25 mouse cellular contexts compared by ENCODE assay signal in genomic region chr9:106208181-106208580, GRCm38 (mm10). TPM values are rescaled to one million over a fixed set of nuclear protein-coding genes. Genes with fewer than 3 reads are reported as not detected.
DNase-seq lines count a peak whose midpoint lies in the region; ATAC-seq and TF ChIP-seq lines count a peak whose summit lies in the region.
"Had no signal": no experiment of that assay in that cellular context is flagged by ENCODE, and none has a peak within 500 bp of the region (broad histone marks: within the 10 kb centered on the region; RNA-seq: fewer than 3 reads in every experiment).

No protein-coding gene starts in this region.

- no peaks in the 10 kb centered on the region for H3K9me3 ChIP-seq in heart, embryonic 12.5 days (replicated peaks)
- H3K9me3 ChIP-seq: embryonic facial prominence, embryonic 15.5 days; liver, embryonic 15.5 days; lung, embryonic 15.5 days had no signal

- intact Hi-C loops in gastrocnemius, adult 2 months (cut with DNase I): no loop called here
- intact Hi-C loops in heart, postnatal 10 days (cut with DNase I): no loop called here

- 90% methylated on average over 5 of the region's 5 CpGs for whole genome bisulfite sequencing in heart, embryonic 12.5 days

- no peak for TF ChIP-seq CTCF in gastrocnemius, adult 2 months (IDR thresholded peaks at IDR 0.05)

- no peak for ATAC-seq in heart, embryonic 12.5 days (ENCODE audit: insufficient number of reproducible peaks, low FRiP score)
- ATAC-seq in CD4-positive, CD25-positive, alpha-beta regulatory T cell, adult 4 months: no peak
- ATAC-seq: forebrain, embryonic 14.5 days; intestine, postnatal 0 days had no signal

- H3K4me2 ChIP-seq in heart, embryonic 12.5 days: no peak overlapping the region
- H3K4me2 ChIP-seq: embryonic facial prominence, embryonic 15.5 days; hindbrain, embryonic 14.5 days; liver, embryonic 15.5 days; lung, embryonic 15.5 days had no signal

- peak overlapping the region; percentile 74 for H3K4me3 ChIP-seq in gastrocnemius, adult 2 months
- no peak overlapping the region for H3K4me3 ChIP-seq in heart, embryonic 12.5 days
- H3K4me3 ChIP-seq: embryonic facial prominence, embryonic 15.5 days; liver, embryonic 15.5 days; lung, embryonic 15.5 days had no signal

- H3K27ac ChIP-seq in gastrocnemius, adult 2 months: peak overlapping the region; percentile 98
- no peak overlapping the region for H3K27ac ChIP-seq in heart, embryonic 12.5 days (ENCODE audit: poor library complexity, severe bottlenecking)
- H3K27ac ChIP-seq: embryonic facial prominence, embryonic 15.5 days; hindbrain, embryonic 14.5 days; liver, embryonic 15.5 days; lung, embryonic 15.5 days; stomach, postnatal 0 days had no signal

- no peak overlapping the region for H3K9ac ChIP-seq in heart, embryonic 12.5 days
- H3K9ac ChIP-seq: embryonic facial prominence, embryonic 15.5 days; hindbrain, embryonic 14.5 days; liver, embryonic 15.5 days; lung, embryonic 15.5 days had no signal

- DNase-seq in gastrocnemius, adult 2 months: peak; percentile 72
- DNase-seq in gastrocnemius, postnatal 10 days: no peak
- DNase-seq in heart, postnatal 10 days: peak; percentile 55 to 56
- DNase-seq in lung, postnatal 36 days: peak; percentile 53
- no peak for DNase-seq in lung, postnatal 14 days
- peak; percentile 72 for DNase-seq in adipocyte (ENCODE audit: low spot score)
- DNase-seq: adrenal gland, adult 8-10 months; cerebellum, adult 2 months; cerebellum, postnatal 14 days; kidney, postnatal 14 days; layer of hippocampus, adult 9-11 months; midbrain, embryonic 14.5 days; right cerebral cortex, postnatal 4 days; thymus, adult 18-20 months; thymus, postnatal 25 days had no signal

- no peaks in the 10 kb centered on the region for H3K27me3 ChIP-seq in heart, embryonic 12.5 days (replicated peaks)
- H3K27me3 ChIP-seq: embryonic facial prominence, embryonic 15.5 days; liver, embryonic 15.5 days; lung, embryonic 15.5 days had no signal

- peaks cover 52% of the 10 kb centered on the region for H3K4me1 ChIP-seq in heart, embryonic 12.5 days (replicated peaks)

- peaks cover 32% of the 10 kb centered on the region for H3K36me3 ChIP-seq in heart, embryonic 12.5 days

RNA-seq across cellular contexts. Expression of gene Twf2, which starts 5.3 kb away (rescaled TPM):
- 100 to 1,000 TPM; 127 to 210 TPM for total RNA-seq in gastrocnemius, adult 2 months (2021)
- 10 to 100 TPM; 57.2 to 70.5 TPM for total RNA-seq in gastrocnemius, postnatal 10 days (2021)
- 100 to 1,000 TPM; 112 to 132 TPM for total RNA-seq in heart, postnatal 10 days (2021)
- 52.9 and 53.9 TPM in 2 replicates for polyA plus RNA-seq in heart, embryonic 12.5 days (2016; fragmentation: Nextera tagmentation; extraction: Ambion mirVana)
- polyA plus RNA-seq in CD4-positive, CD25-positive, alpha-beta regulatory T cell, adult 4 months (2017; shearing (Covaris generic)): 100 to 1,000 TPM; 151 to 174 TPM

RNA-seq across cellular contexts. Expression of gene Ppm1m, which starts 8.6 kb away (rescaled TPM):
- 1 to 10 TPM; 2.1 to 5.2 TPM for total RNA-seq in gastrocnemius, adult 2 months (2021)
- 10 to 100 TPM in 1 of 2 experiments, 1 to 10 TPM in 1; 8.0 to 10.0 TPM for total RNA-seq in gastrocnemius, postnatal 10 days (2021)
- 10 to 100 TPM; 15.4 to 19.5 TPM for total RNA-seq in heart, postnatal 10 days (2021)
- 30.7 and 34.1 TPM in 2 replicates for polyA plus RNA-seq in heart, embryonic 12.5 days (2016; fragmentation: Nextera tagmentation; extraction: Ambion mirVana)
- polyA plus RNA-seq in CD4-positive, CD25-positive, alpha-beta regulatory T cell, adult 4 months (2017; shearing (Covaris generic)): 10 to 100 TPM; 19.8 to 24.0 TPM

RNA-seq across cellular contexts. Expression of gene Tlr9, which starts 14.2 kb away (rescaled TPM):
- total RNA-seq in gastrocnemius, adult 2 months (2021): under 1 TPM; 0.17 to 0.23 TPM
- under 1 TPM; 0.52 to 0.90 TPM for total RNA-seq in gastrocnemius, postnatal 10 days (2021)
- under 1 TPM; 0.72 to 0.79 TPM for total RNA-seq in heart, postnatal 10 days (2021)
- polyA plus RNA-seq in heart, embryonic 12.5 days (2016; fragmentation: Nextera tagmentation; extraction: Ambion mirVana): not detected in 2 replicates
- not detected for polyA plus RNA-seq in CD4-positive, CD25-positive, alpha-beta regulatory T cell, adult 4 months (2017; shearing (Covaris generic))
- polyA plus RNA-seq: forebrain, embryonic 14.5 days; limb, embryonic 11.5 days; lung, embryonic 15.5 days had no signal

RNA-seq across cellular contexts. Expression of gene Wdr82, which starts 37.5 kb away (rescaled TPM):
- total RNA-seq in gastrocnemius, adult 2 months (2021): 10 to 100 TPM; 19.4 to 25.9 TPM
- 10 to 100 TPM; 31.1 to 38.8 TPM for total RNA-seq in gastrocnemius, postnatal 10 days (2021)
- 10 to 100 TPM; 72.2 to 81.4 TPM for total RNA-seq in heart, postnatal 10 days (2021)
- polyA plus RNA-seq in heart, embryonic 12.5 days (2016; fragmentation: Nextera tagmentation; extraction: Ambion mirVana): 23.6 and 23.7 TPM in 2 replicates
- 10 to 100 TPM; 46.5 to 47.3 TPM for polyA plus RNA-seq in CD4-positive, CD25-positive, alpha-beta regulatory T cell, adult 4 months (2017; shearing (Covaris generic))

RNA-seq across cellular contexts. Expression of gene Alas1, which starts 40.3 kb away (rescaled TPM):
- 100 to 1,000 TPM; 209 to 290 TPM for total RNA-seq in gastrocnemius, adult 2 months (2021)
- total RNA-seq in gastrocnemius, postnatal 10 days (2021): 100 to 1,000 TPM; 152 to 165 TPM
- total RNA-seq in heart, postnatal 10 days (2021): 100 to 1,000 TPM; 492 to 534 TPM
- 129 and 133 TPM in 2 replicates for polyA plus RNA-seq in heart, embryonic 12.5 days (2016; fragmentation: Nextera tagmentation; extraction: Ambion mirVana)
- polyA plus RNA-seq in CD4-positive, CD25-positive, alpha-beta regulatory T cell, adult 4 months (2017; shearing (Covaris generic)): 10 to 100 TPM; 43.4 to 74.4 TPM

Comparison
In these comparisons a context has a peak if more than half of its experiments do, and no peak if none do; other contexts are left out.
1. DNase-seq: peak in gastrocnemius, adult 2 months (single experiment), heart, postnatal 10 days (2 of 2), lung, postnatal 36 days (single experiment) and adipocyte (single experiment); none in gastrocnemius, postnatal 10 days (single experiment) and lung, postnatal 14 days (single experiment).